Mouse (Mus musculus) thymus, adult 18-20 months (tissue): ENCODE data around the gene Fars2.
A peak's percentile ranks its signal among the peaks of the same experiment; 100 is the strongest.

Experiments
- DNase-seq, 2 experiments: peaks; one replicate each; pipeline ENCODE4 v3.0.0; 2022; ENCODE audit warnings: mixed read lengths in 2 of 2

The Fars2 gene

GRCm38 (mm10) chr13:36221897-36222296 is 104.7 kb downstream of the Fars2 start:
- no peak for DNase-seq

GRCm38 (mm10) chr13:36222721-36223120 is 105.5 kb downstream of the Fars2 start:
- DNase-seq, result no peak

DNA sequence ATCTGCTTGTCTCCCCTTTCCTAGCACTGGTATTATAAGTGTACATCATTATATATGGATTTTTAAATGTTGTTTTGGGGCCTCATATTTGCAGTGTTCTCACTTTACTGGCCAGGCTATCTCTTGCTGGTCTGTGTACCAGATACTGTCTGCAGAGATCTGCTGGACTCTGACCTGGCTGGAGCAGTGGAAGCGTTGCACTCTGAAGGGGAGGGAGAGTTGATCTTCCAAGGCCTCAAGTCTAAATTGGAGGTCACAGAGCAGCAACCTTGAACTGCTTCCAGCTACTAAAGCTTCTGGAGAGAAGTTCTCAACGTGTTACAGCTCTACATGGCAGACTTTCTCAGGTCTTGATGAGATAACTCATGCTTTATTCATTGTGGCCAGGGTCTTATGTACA is 107.2 kb downstream of the Fars2 start:
- no peak for DNase-seq

DNA sequence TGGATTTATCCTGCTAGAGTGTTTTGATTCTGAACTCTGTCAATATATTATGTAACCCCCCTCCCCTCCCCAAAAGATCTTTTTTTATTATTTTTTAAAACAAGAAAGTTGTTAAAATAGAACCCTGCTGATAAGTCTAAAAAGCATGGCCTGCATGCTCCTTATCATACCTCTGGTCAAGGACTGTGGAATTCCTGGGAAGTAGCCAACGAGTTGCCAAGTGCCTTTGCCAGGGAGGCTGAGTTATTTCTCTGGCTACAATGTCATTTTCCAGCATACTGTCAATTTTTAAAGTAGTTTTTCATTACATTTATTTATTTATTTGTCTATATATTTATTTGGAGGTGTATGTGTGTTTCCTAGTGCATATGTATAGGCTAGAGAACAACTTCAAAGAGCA is 125.0 kb downstream of the Fars2 start:
- DNase-seq, result no peak

- no peak for DNase-seq
These were observed 136.7 kb downstream of the Fars2 start for GRCm38 (mm10) chr13:36253936-36254335.

- DNase-seq, result no peak
These were observed 140.0 kb downstream of the Fars2 start for GRCm38 (mm10) chr13:36257213-36257612.

DNA sequence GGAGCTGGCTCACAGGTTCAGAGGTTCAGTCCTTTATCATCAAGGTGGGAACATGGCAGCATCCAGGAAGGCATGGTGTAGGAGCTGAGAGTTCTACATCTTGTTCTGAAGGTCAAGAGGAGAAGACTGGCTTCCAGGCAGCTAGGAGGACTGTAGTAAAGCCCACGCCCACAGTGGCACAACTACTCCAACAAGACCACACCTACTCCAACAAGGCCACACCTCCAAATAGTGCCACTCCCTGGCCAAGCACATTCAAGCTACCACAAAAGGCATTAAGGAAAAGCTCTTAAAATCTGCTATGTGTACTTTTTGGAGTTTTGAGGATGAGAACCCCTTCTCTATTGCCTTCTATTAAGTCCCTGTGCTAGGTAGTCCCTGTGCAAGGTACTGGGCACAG is 142.5 kb downstream of the Fars2 start:
- DNase-seq, result no peak

DNA sequence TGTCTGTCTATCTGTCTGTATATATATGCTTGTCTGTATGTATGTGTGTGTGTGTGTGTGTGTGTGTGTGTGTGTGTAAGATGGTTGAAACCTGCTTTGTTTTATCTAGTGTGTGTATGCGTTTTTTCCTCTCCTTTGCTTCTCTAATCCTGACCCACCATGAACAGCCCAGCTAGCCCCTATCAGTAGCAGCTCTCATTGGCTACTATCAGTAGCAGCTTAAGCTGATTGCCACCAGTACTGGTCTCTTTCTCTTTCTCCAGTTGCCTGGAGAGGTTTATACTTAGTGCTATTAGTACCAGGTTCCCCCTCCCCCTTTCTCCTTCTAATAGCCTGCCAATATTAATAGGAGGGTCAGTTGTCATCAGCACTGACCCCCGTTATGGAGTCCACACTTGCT is 144.1 kb downstream of the Fars2 start:
- DNase-seq, result no peak

DNA sequence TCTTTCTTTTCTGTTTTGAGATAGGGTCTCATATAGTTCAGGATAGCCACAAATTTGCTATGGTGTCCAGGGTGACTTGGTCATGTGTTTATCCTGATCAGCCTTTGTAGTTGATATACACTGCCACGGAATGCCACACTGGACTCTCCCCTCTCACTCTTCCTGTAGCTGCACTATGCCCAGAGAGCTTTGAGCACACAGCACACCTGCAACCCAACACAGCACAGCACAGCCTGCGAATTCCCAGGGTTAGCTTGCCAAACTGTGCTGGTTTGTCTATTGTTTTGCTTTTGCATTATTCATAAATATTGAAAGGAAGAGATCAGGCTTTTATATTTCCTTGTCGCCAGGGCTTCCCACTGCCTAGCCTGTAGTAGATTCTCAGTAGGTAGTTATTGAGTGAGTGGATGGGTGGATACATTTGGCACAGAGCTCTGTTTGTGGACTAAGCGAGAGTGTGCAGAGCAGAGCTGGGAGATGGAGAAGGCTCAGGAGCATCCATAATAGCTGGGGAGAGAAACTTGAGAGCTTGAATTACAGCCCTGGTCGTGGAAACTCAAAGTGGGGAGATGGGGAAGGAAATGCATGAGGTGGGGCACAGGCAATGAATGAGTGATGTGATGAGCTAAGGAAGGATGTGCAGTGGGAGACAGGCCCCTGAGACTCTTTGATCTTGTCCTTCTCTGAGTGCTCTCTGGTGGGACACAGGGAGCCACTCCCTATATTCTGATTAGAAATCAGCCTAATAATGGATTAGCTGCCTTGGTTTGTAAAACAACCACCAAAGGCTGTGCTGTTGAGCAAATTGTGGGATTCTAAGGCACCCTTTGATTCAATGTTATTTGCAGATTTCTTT is 146.3 kb downstream of the Fars2 start:
- DNase-seq, result no peak

DNA sequence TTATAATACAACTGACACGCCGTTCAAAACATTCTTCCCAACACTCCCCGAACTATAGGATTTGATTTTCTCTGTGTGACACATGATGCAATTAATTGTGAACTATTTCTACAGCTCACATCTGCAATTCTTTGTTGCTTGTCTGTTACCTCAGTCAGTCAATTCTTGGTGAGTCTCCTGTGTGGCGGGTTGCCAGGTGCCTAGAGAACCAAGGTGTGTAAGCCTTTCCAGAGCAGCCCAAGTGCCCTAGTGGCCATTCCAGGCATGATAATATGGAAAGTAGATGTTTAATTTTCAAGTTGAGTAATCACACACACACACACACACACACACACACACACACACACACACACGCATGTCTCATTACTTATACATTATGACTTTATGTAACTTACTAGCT is 147.2 kb downstream of the Fars2 start:
- DNase-seq, result no peak

GRCm38 (mm10) chr13:36265342-36265744 is 148.1 kb downstream of the Fars2 start:
- no peak for DNase-seq

GRCm38 (mm10) chr13:36267399-36267798 is 150.2 kb downstream of the Fars2 start:
- no peak for DNase-seq

GRCm38 (mm10) chr13:36270867-36271266 is 153.7 kb downstream of the Fars2 start:
- no peak for DNase-seq

DNA sequence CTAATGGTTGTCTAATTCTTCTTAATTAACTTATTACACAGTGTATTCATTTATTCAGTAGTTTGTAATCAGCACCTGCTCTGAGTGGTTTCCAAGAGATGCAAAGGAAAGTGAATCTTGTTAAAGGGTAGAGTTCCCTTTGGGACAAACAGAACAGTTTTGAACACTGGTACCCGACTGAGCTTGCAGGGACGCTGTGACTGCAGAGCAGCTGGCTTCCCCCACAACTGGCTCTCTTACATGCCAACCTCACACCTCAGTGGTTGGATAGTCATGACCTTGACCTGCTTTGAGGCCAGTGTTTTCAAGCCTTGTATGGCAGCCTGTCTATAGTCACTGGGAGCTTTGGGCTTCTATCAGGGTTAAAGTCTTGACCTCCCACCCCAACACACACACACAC is 156.3 kb downstream of the Fars2 start:
- no peak for DNase-seq

DNA sequence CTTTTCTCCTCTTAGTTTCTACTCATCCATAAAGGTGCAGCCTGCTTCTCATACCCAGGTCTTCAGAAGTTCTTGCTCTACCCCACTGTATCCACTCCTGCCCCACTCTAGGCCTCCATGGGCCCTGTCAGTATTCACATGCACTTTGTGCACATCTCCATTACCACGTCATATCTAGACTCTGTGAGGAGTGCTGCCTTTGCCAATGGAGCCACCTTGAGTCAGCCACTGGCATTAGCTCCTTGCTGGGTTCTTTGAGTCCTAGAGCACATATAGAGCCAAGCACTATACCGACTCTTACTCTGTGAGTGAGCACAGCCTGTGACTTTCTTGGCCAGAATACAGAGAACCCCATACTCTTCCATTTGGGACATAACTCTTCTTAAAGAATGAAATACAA is 159.0 kb downstream of the Fars2 start:
- DNase-seq, result no peak

DNA sequence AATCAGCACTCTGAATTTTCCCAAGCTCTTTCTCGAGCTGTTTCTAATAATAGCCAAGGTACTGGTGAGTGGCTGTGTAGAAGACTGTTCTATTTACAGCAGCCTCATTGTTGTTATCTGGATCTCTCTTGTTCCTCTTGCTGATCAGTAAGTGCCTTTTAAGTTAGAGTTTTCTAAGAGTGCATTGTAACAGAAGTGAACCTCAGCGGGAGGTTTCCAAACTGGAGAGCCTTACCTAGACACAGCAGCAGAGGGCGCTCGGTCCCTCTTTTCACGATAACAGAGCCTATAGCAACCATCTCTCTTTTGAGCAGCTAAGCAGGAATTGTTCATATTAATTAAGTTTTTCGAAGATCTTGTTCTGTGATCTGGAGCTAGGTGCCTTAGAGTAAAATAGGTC is 164.8 kb downstream of the Fars2 start:
- peak; percentile 8 to 13 for DNase-seq

DNA sequence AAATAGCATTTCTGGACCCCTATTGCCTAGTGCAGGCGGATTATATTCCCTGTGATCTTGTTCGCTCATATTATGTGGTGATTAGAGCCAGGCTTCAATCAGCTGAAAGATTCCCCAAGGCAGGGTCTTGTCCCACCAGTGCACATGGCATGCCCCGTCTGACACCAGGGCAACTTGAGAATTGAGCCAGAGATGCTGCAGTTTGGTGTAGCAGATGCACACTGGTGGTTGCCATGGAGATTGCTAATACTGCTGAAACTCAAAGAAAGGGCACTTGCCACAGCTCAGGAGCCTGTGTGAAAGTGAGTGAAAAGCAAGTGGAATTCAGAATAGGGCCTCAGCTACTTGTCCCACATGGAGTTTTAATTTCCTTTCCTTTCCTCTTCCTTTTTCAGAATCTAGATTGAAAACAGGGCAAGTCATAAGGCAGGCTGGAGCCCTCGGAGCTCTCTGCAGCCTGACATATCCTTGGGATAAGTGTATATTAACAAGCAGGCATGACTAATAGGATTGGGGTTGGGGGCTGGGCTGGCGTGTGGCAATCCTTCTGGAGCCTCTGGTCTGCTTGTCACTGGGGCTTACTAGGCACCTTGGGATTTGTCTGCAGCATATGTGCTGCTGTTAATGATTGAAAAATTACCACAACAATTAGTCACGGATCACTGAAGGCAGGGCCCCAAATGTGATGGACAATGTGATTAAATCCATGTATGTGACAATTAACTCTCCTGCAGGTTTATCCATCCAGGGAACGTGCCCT is 165.8 kb downstream of the Fars2 start:
- DNase-seq, result no peak

DNA sequence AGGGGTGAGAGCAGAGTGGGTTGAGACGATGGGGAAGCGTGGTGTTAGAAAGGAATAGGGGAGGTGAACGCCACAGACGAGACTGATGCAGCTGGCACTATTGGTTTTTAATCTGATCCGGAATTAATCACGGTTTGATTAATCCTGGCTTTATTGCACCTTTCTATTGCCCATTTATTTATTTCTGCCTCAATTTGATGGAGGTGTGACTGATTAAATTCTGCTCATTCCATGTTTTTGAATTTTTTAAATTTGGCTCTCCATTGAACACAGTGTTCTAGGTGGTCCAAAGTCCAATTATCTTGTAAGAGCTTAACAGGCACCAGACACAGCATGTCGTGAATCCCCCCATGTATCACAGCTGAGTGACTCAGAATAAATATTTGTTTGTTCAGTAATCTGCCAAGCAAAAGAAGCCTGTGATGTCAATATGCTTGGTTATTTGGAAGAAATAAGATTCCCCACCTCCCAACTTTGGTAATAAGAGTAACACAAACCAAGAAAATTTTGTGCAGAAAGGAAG is 166.4 kb downstream of the Fars2 start:
- DNase-seq, result no peak

GRCm38 (mm10) chr13:36284097-36284496 is 166.9 kb downstream of the Fars2 start:
- no peak for DNase-seq

DNA sequence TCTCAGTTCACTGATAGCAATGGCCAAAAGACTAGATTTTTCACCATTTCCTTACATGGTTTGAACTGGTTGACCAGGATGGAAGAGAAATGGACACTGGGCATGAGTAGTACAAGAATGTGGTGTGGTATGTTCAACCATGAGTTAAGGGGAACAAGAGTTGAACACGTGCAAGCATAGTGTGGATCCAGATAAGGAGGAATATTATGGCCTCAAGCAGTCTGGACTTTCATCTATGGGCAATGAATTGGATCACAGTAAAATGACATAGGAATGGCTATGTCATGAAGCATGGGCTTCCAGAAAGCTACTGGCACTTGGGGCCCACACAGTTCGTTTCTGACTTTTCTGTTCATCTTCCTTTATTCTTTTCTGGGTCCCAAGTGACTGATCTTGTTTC is 168.0 kb downstream of the Fars2 start:
- DNase-seq, result no peak

DNA sequence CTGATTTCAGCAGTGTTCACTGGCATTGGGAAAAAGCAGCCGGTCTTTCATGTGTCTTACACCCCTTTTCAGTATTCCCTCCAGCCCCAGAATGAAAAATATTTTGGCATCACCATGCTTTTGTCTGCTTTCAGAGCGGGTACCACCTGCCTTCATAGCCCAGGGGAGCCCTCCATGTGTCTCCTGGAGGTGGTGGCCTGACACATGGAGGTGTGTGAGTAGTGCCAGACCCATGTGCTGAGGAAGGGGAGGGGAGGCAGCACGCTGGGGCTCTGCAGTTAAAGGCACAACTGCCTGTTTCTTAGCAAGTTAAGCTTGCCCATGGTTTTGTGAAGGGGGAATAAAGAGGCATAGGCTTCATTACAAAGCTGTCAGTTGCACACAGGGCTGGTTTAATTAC is 176.3 kb downstream of the Fars2 start:
- DNase-seq, result no peak

GRCm38 (mm10) chr13:36294503-36294902 is 177.3 kb downstream of the Fars2 start:
- no peak for DNase-seq

DNA sequence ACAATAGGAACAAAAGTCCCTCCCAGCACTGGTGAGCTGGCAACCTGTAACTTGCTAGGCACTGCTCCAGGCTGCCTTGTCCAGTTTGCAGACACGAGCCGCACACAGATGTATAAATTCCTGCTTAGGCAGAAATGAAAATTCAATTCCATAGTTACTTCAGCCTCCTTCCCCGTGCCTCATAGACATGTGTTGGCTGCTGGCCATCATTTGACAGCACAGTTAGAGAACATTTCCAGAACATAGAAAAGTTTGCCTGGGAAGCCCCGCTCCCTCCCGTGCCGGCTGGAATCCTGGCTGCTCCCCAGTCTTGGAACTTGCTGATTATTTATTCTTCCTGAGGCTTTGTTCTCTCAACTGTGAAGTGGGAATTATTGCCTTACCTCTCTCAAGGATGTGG is 178.6 kb downstream of the Fars2 start:
- DNase-seq, result no peak

DNA sequence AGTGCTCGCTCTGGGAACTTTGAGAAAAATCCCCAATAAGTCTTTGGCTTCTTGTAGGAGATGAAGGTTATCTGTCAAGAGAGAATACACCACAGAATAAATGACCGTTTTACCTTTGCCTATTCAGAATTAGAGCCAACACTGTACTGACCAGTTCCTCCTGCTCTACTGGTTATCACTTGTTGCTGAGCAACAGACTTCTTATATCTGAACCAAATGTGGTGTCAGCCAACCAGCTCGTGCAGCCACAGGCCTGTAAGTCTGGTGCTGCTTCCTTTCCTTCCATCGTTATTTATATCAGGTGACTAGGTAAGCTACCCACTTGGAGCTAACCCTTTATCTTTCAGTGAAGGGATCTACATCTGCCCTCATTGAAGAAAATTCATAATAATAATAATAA is 179.4 kb downstream of the Fars2 start:
- no peak for DNase-seq
